Mouse (Mus musculus) erythroblast, adult 5-6 weeks (primary cell): ENCODE data around the gene Fhl3. TPM values are rescaled to one million over a fixed set of nuclear protein-coding genes. Genes with fewer than 3 reads are reported as not detected.

Experiments
- ATAC-seq: replicated peaks from 2 replicates; pipeline ENCODE4 v1.8.0; 2016; ENCODE audit warnings: moderate number of reproducible peaks, mild to moderate bottlenecking, moderate TSS enrichment, inconsistent platforms; ENCODE audit not compliant: poor library complexity, low FRiP score, severe bottlenecking
- total RNA-seq, 2 experiments: library from RNA; stranded (forward) in 1 of 2; stranded (reverse) in 1 of 2; fragments of 150-400 nt in 1 of 2; fragments of 200-764, 138-1000 nt in 1 of 2; gene quantifications; 2 replicates each; pipeline versions ENCODE4 v1.2.3 to v1.2.4; 2015 to 2017; ENCODE audit warnings: low replicate concordance in 2 of 2

Fhl3 gene
- total RNA-seq, 2 experiments from 2014 or later, result 0.77 to 4.2 TPM

DNA sequence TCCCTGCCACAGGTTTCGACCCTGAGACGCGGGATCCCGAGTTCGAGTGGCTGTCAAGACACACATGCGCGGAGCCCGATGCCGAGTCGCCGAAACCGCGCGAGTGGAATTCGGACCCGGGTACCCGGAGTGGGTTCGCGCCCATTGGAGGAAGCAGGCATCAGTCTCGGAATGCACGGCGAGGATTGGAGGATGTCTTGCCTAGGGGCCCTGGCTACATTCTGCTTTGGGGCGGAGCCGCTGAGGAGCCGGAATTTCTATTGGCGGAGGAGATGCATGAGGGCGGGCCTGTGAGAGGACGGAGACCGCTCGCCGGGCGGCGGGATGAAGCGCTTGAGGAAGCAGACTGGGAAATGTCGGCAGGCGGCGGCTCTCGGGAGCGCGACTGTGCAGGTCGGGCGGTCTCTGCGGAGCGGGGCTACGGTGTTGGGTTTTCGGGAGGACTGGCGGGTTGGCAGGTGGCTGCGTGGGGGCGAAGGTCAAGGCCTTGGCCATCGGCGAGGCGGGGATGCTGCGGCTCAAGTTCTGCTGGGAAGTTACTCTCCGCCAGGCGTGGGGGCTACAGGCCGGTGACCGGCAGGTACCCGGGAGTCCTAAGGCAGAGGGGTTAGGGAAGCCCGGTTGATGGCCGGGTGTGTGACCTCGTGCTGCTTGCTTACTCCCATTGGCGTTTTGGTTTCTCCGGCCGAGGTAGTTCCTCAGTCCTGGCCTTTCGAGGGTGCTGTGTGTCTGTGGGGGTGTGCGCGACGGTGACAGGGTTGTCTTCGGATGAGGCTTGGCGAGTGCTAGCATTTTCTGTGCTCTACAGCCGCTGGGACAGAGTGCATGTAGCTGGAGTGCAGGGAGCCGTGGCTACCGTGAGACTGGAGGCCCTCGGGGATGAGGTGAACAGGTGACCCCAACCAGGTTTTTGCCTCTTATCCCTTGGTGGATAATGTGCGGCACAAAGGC, 51.1 kb downstream of the Fhl3 start:
- ATAC-seq, result peak; percentile 94

DNA sequence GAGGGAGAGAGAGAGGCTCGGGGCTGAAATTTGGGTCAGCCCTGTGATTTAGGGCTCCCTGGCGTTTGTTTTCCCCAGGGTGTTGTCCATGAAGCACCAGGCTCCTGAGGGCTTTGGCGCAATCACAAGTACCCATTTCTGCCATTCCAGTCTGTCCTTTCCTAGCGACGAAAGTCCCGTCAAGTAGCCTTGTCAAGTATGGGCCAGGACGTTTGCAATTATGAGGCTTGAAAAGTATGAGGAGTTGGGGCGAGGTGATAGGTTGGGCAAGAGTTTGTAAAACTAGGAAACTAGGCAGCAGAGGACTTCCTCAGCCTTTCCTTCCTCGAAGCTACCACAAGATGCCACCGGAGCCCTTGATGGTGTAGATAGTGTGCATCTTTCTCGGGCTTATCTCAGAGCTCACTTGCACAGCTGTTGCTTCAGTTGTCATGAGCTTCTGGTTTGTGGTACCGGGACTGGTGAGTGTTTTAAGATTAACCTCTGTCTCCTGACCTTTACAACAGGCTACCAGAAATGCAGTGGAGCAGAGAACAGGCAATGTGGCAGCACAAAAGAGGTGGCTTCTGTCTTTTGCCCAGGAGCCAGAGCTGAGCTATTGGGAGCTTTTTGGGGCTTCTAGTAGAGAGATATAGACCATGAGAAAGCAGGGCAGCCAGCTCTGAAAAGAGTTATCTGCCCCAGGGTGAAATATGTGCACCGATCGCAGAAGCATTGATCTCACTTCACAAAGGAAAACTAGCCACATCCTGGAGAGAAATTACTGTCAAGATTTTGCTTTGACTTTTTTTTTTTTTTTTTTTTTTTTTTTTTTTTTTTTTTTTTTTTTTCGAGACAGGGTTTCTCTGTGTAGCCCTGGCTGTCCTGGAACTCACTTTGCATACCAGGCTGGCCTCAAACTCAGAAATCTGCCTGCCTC, 52.0 kb downstream of the Fhl3 start:
- peak; percentile 66 for ATAC-seq

DNA sequence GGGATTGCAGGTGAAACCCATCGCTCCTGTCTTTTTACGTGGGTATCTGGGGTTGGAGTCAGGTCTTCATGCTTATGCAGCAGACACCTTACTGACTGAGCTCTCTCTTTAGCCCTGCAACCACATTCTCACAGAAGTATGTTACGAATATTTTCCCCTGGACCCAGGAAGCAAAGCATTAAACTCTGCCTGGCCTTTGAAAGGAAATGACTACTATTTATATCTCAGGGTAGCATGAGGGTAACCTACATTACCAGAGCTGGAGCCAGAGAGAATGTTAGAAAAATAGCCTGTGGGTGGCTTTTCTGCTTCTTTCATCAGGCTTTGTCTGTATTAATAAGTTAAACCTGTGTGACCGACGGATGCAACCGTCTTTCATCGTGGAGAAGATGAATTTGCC, 55.0 kb downstream of the Fhl3 start:
- ATAC-seq, result no peak

Other genes starting within 250 kb of the Fhl3 start
- gene 3100002H09Rik, start 89.9 kb upstream of the Fhl3 start, total RNA-seq (2015; ENCODE audit: low replicate concordance), result not detected in 2 replicates
- not detected in 2 replicates for gene 3100002H09Rik, start 89.9 kb upstream of the Fhl3 start, total RNA-seq (2017; ENCODE audit: low replicate concordance)
- gene Pou3f1, start 43.9 kb upstream of the Fhl3 start, total RNA-seq (2015; ENCODE audit: low replicate concordance), result not detected in 2 replicates
- not detected in 2 replicates for gene Pou3f1, start 43.9 kb upstream of the Fhl3 start, total RNA-seq (2017; ENCODE audit: low replicate concordance)
- 6.7 and 20.8 TPM in 2 replicates for gene Utp11, start 7.1 kb upstream of the Fhl3 start, total RNA-seq (2015; ENCODE audit: low replicate concordance)
- 4.5 and 15.1 TPM in 2 replicates for gene Utp11, start 7.1 kb upstream of the Fhl3 start, total RNA-seq (2017; ENCODE audit: low replicate concordance)
- gene Sf3a3, start 14.1 kb downstream of the Fhl3 start, total RNA-seq (2015; ENCODE audit: low replicate concordance), result 14.2 and 24.2 TPM in 2 replicates
- gene Sf3a3, start 14.1 kb downstream of the Fhl3 start, total RNA-seq (2017; ENCODE audit: low replicate concordance), result 26.2 and 34.7 TPM in 2 replicates
- gene Inpp5b, start 41.1 kb downstream of the Fhl3 start, total RNA-seq (2015; ENCODE audit: low replicate concordance), result 27.3 and 37.0 TPM in 2 replicates
- 15.2 and 15.8 TPM in 2 replicates for gene Inpp5b, start 41.1 kb downstream of the Fhl3 start, total RNA-seq (2017; ENCODE audit: low replicate concordance)
- gene Mtf1, start 101.4 kb downstream of the Fhl3 start, total RNA-seq (2015; ENCODE audit: low replicate concordance), result 5.2 and 5.4 TPM in 2 replicates
- 8.6 and 17.4 TPM in 2 replicates for gene Mtf1, start 101.4 kb downstream of the Fhl3 start, total RNA-seq (2017; ENCODE audit: low replicate concordance)
- 8.2 and 14.0 TPM in 2 replicates for gene Yrdc, start 150.0 kb downstream of the Fhl3 start, total RNA-seq (2015; ENCODE audit: low replicate concordance)
- gene Yrdc, start 150.0 kb downstream of the Fhl3 start, total RNA-seq (2017; ENCODE audit: low replicate concordance), result 1.2 and 1.5 TPM in 2 replicates
- gene 1110065P20Rik, start 150.5 kb downstream of the Fhl3 start, total RNA-seq (2015; ENCODE audit: low replicate concordance), result 5.8 TPM in 1 of 2 replicates, not detected in the other
- 0.70 and 3.3 TPM in 2 replicates for gene 1110065P20Rik, start 150.5 kb downstream of the Fhl3 start, total RNA-seq (2017; ENCODE audit: low replicate concordance)
- gene Maneal, start 161.5 kb downstream of the Fhl3 start, total RNA-seq (2015; ENCODE audit: low replicate concordance), result not detected in 2 replicates
- not detected in 2 replicates for gene Maneal, start 161.5 kb downstream of the Fhl3 start, total RNA-seq (2017; ENCODE audit: low replicate concordance)
- not detected in 2 replicates for gene Epha10, start 180.2 kb downstream of the Fhl3 start, total RNA-seq (2015; ENCODE audit: low replicate concordance)
- gene Epha10, start 180.2 kb downstream of the Fhl3 start, total RNA-seq (2017; ENCODE audit: low replicate concordance), result not detected in 2 replicates
- gene 9930104L06Rik, start 236.3 kb downstream of the Fhl3 start, total RNA-seq (2015; ENCODE audit: low replicate concordance), result 0.38 and 0.84 TPM in 2 replicates
- 3.2 and 6.1 TPM in 2 replicates for gene 9930104L06Rik, start 236.3 kb downstream of the Fhl3 start, total RNA-seq (2017; ENCODE audit: low replicate concordance)
- gene Cdca8, start 238.6 kb downstream of the Fhl3 start, total RNA-seq (2015; ENCODE audit: low replicate concordance), result 50.9 and 62.5 TPM in 2 replicates
- 52.7 and 74.9 TPM in 2 replicates for gene Cdca8, start 238.6 kb downstream of the Fhl3 start, total RNA-seq (2017; ENCODE audit: low replicate concordance)